Mouse (Mus musculus): ENCODE data around the gene Unc5b.

Unc5b gene

DNA sequence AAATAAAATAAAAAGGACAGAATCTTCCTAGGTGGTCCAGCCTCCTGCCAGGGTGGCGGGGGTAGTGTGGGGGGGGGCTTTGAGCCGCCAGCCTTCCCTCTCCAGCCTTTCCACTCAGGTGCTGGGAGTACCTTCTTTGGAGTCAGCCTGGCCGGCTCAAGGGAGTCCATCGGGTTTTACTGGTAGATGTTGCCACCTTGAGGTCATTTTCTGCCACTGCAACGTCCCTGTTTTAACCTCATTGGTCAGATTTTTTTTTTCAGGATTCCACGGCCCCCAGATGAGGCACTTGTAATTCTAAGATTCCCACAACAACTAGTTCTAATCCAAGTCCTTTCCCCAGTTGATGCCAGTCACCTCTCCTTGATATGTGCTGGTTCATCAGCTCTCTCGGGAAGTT is 74.4 kb downstream of the Unc5b start:
- no peak for TF ChIP-seq GATA4 (IDR thresholded peaks at IDR 0.05; ENCODE audit: insufficient replicate concordance, low read length)

GRCm38 (mm10) chr10:60756146-60756545 is 75.2 kb downstream of the Unc5b start:
- TF ChIP-seq GATA4 (IDR thresholded peaks at IDR 0.05; ENCODE audit: insufficient replicate concordance, low read length): no peak

GRCm38 (mm10) chr10:60753941-60754340 is 77.4 kb downstream of the Unc5b start:
- no peak for TF ChIP-seq GATA4 (IDR thresholded peaks at IDR 0.05; ENCODE audit: insufficient replicate concordance, low read length)

DNA sequence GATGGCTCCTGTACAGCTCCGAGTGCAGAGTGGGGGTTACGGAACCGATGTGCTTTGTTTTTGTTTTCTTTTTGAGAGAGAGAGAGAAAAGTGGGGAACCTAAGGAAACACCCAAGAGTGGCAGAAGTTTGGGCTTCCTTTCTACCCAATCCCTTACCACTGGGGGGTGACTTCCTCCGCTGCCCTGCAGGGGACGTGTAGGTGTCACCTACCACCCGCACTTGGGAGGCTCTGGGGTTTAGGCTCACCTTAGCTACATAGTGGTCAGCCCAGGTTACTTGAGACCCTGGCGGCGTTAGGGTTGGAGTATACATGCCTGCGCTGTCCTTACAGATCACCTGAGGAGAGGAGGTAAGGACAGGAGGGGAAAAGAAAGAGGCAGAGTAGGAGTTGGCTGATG is 78.1 kb downstream of the Unc5b start:
- TF ChIP-seq GATA4 (IDR thresholded peaks at IDR 0.05; ENCODE audit: insufficient replicate concordance, low read length): no peak

GRCm38 (mm10) chr10:60752040-60753020 is 79.1 kb downstream of the Unc5b start, which contains the start of gene Slc29a3:
Gene Slc29a3, minus strand, starts transcription at chr10:60752794.
- TF ChIP-seq GATA4 (IDR thresholded peaks at IDR 0.05; ENCODE audit: insufficient replicate concordance, low read length): no peak

DNA sequence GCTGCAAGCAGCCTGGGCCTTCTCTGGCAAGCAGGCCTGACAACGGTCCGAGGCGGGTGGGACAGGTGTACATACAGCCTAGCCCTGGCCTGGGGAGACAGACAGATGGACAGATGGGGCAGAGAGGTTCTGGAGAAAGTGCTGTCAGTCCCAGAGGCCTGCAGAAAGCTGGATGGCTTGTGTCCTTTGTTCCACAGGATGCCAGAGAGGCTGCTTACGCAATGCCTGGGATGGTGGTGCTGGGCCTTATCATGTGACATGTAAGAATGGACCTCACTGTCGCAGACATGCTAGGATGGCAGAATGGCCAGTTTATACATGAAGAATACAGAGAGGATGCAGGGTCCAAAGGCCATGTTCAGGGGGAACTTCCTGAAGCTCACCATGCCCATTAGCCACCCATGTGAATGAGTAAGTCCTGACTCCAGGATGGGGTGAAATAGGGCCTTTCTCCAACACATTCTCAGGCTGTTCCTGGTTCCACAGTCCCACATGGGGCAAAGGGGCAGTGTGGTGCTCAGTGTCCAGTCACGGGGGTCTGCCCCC is 83.6 kb downstream of the Unc5b start:
- TF ChIP-seq GATA4 (IDR thresholded peaks at IDR 0.05; ENCODE audit: insufficient replicate concordance, low read length): no peak

GRCm38 (mm10) chr10:60746512-60746911 is 84.9 kb downstream of the Unc5b start:
- no peak for TF ChIP-seq GATA4 (IDR thresholded peaks at IDR 0.05; ENCODE audit: insufficient replicate concordance, low read length)

- no peak for TF ChIP-seq GATA4 (IDR thresholded peaks at IDR 0.05; ENCODE audit: insufficient replicate concordance, low read length)
Measured at GRCm38 (mm10) chr10:60744543-60745290, 86.7 kb downstream of the Unc5b start.

GRCm38 (mm10) chr10:60743681-60744080 is 87.7 kb downstream of the Unc5b start:
- no peak for TF ChIP-seq GATA4 (IDR thresholded peaks at IDR 0.05; ENCODE audit: insufficient replicate concordance, low read length)

DNA sequence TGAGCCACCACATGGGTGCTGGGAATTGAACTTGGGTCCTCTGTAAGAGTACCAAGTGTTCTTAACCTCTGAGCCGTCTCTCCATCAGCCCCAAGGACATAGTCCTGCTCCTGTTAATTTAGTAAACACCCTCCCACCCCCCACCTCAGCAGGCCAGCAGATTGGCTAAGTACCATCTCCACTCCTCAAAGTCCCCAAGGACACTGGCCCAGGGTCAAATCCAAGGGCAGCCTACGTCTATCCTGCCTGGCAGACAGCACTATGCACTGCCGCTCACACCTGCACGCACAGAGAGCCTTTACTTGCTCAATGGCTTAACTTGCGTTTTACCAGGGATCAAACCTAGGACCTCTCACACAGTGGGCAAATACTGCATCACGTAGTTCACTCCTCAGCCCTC is 88.4 kb downstream of the Unc5b start:
- no peak for TF ChIP-seq GATA4 (IDR thresholded peaks at IDR 0.05; ENCODE audit: insufficient replicate concordance, low read length)

GRCm38 (mm10) chr10:60741435-60741834 is 89.9 kb downstream of the Unc5b start:
- no peak for TF ChIP-seq GATA4 (IDR thresholded peaks at IDR 0.05; ENCODE audit: insufficient replicate concordance, low read length)

DNA sequence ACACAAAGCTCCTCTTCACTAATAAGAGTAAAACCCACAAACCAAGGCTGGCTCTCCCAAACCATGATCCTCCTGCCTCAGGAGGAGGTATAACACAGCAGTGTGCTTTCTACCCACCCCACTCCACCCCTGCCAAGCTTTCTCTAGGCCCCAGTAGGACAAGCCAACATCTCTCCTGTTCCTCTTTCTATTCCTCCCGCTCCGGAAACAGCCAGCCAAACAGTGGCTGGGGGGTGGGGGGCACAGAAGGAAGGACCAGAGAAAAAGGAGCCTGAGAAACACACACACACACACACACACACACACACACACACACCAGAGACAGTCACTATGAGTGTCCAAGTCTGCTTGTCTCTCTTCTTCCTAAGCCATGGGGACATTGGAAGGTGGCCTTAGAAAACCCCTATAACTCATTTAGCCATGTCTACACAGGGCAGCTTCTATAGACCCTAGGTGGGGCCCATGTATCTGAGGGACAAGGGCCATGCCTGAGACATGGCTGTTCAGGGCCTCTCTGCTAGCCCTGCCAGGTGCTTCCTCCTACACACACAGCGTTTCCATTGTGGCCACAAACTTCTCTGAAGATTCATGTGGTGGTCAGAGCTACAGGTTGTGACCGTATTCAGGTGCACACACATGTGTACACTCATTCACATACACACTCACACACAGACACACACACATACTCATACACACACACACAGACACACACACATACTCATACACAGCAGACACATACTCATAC is 91.6 kb downstream of the Unc5b start:
- TF ChIP-seq GATA4 (IDR thresholded peaks at IDR 0.05; ENCODE audit: insufficient replicate concordance, low read length): no peak

- no peak for TF ChIP-seq GATA4 (IDR thresholded peaks at IDR 0.05; ENCODE audit: insufficient replicate concordance, low read length)
Measured at GRCm38 (mm10) chr10:60737886-60738640, 93.3 kb downstream of the Unc5b start.

DNA sequence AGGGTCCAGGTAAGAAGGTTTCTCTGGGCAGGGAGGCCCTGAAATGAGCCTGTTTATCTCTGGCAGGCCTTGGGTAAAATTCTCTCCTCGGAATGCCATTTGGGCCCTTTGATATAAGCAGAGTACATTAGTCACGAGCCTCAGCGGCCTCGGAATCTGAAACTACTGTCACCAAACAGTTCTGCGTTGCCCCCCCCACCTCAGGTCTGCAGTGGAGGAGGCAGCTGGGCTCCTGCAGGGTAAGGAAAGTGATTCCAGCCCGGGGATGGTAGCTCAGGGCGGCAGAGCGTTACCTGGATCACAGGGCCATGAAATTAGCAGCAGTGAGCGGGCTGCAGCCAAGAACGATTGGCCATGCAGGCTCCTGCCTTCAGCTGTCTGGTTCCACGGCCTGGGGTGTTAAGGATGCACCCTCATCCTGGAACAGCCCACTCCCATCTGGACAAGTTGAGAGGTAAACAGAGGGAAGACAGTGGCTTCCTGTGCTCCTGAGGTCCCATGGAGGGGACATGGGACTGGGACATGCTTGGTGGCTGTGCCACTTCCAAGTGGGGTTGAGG is 94.1 kb downstream of the Unc5b start:
- TF ChIP-seq GATA4 (IDR thresholded peaks at IDR 0.05; ENCODE audit: insufficient replicate concordance, low read length): no peak
